Mouse (Mus musculus) heart, adult 2 months (tissue): ENCODE results near the gene Mocs1.

ENCODE experiments used
- EP300 ChIP-seq: fragments of 200-500 bp; IDR thresholded peaks from 2 replicates; pipeline ENCODE4 v1.6.1; 2011; ENCODE audit warnings: low read depth, low read length, control low read depth; ENCODE audit not compliant: insufficient read depth
- POLR2A ChIP-seq: fragments of 200-500 bp; IDR thresholded peaks from 2 replicates; pipeline ENCODE4 v1.6.1; 2011; ENCODE audit warnings: mild to moderate bottlenecking, low read depth, low read length, control low read depth; ENCODE audit not compliant: insufficient read depth

- TF ChIP-seq POLR2A: no peak
- no peak for TF ChIP-seq EP300
Observed at GRCm38 (mm10) chr17:49484435-49484834, 56.3 kb downstream of the Mocs1 start.
